Mouse (Mus musculus) hindbrain, postnatal 0 days (tissue): ENCODE data around the gene Mbtps1. TPM values are rescaled to one million over a fixed set of nuclear protein-coding genes. Genes with fewer than 3 reads are reported as not detected.

ENCODE experiments used
- ATAC-seq: fragments of 200-750 bp; cut with Nextera tagmentation; 2 replicates; pipeline ENCODE4 v1.8.0; 2017; ENCODE audit warnings: mild to moderate bottlenecking, moderate TSS enrichment, moderate library complexity
- DNase-seq: peaks from one replicate; pipeline ENCODE4 v3.0.0-alpha.2; 2015; ENCODE audit warnings: low spot score
- H3K27ac ChIP-seq: fragments of 300-500 bp; sonication (generic); 2 replicates; pipeline ENCODE4 v1.5.1; 2014; ENCODE audit warnings: mild to moderate bottlenecking
- H3K27me3 ChIP-seq: fragments of 300-500 bp; sonication (generic); 2 replicates; pipeline ENCODE4 v1.6.1; 2014; ENCODE audit warnings: low read length, mixed read lengths; ENCODE audit not compliant: insufficient read depth
- H3K36me3 ChIP-seq: fragments of 300-500 bp; sonication (generic); 2 replicates; pipeline ENCODE4 v1.6.1; 2014; ENCODE audit warnings: low read length, mixed read lengths; ENCODE audit not compliant: insufficient read depth
- H3K4me1 ChIP-seq: fragments of 300-500 bp; sonication (generic); 2 replicates; pipeline ENCODE4 v1.6.1; 2014; ENCODE audit warnings: antibody characterized with exemption, low read length, mixed read lengths; ENCODE audit not compliant: insufficient read depth
- H3K4me2 ChIP-seq: fragments of 300-500 bp; sonication (generic); 2 replicates; pipeline ENCODE4 v1.6.1; 2014; ENCODE audit warnings: low read depth, mild to moderate bottlenecking, low read length, moderate library complexity, mixed read lengths
- H3K4me3 ChIP-seq: fragments of 300-500 bp; sonication (generic); 2 replicates; pipeline ENCODE4 v1.5.1; 2014; ENCODE audit warnings: low read length
- H3K9ac ChIP-seq: fragments of 300-500 bp; sonication (generic); replicated peaks from 2 replicates; pipeline ENCODE4 v1.6.1; 2014; ENCODE audit warnings: mild to moderate bottlenecking, low read length, moderate library complexity, mixed read lengths
- H3K9me3 ChIP-seq: fragments of 300-500 bp; sonication (generic); 2 replicates; pipeline ENCODE4 v1.6.1; 2016; ENCODE audit warnings: low read length, mixed read lengths
- CTCF ChIP-seq: IDR thresholded peaks from 2 replicates; pipeline ENCODE4 v1.5.1; 2016; ENCODE audit warnings: antibody characterized with exemption, control low read depth, low read depth
- WGBS: fragments of 180-500 bp; shearing (Covaris S2); extraction: QIAGEN DNeasy Blood & Tissue Kit; methylation state at CpG from one replicate; pipeline ENCODE4 v1.1.7; 2014; 5-methylcytosine and 5-hydroxymethylcytosine counted together
- polyA plus RNA-seq: library from polyadenylated mRNA; unstranded; fragments of >200 nt; fragmentation: Nextera tagmentation; extraction: Ambion mirVana; gene quantifications from 2 replicates; pipeline ENCODE4 v1.2.1, GENCODE M21; 2015
- total RNA-seq: library from RNA; depleted of rRNA; stranded (reverse); fragments of >200 nt; gene quantifications from 2 replicates; pipeline ENCODE4 v1.2.3, GENCODE M21; 2014

Mbtps1 gene
- total and polyA plus RNA-seq, 2 experiments from 2014 or later = 44.9 to 90.6 TPM

GRCm38 (mm10) chr8:119547019-119547691, 11.4 kb downstream of the Mbtps1 start:
- H3K9ac ChIP-seq = no peak overlapping the region
- no peaks in the 10 kb centered on the region for H3K27me3 ChIP-seq
- no peak for TF ChIP-seq CTCF
- DNase-seq = no peak
- no peaks in the 10 kb centered on the region for H3K9me3 ChIP-seq
- H3K4me2 ChIP-seq = no peak overlapping the region
- H3K4me1 ChIP-seq = no peaks in the 10 kb centered on the region
- no peak overlapping the region for H3K27ac ChIP-seq
- 90% methylated on average over 18 of the region's 18 CpGs for WGBS
- H3K4me3 ChIP-seq = no peak overlapping the region
- peaks cover 31% of the 10 kb centered on the region for H3K36me3 ChIP-seq
- ATAC-seq = no peak

GRCm38 (mm10) chr8:119545791-119546190, 12.7 kb downstream of the Mbtps1 start:
- WGBS = 92% methylated on average over 6 of the region's 6 CpGs
- no peak for ATAC-seq

GRCm38 (mm10) chr8:119545180-119545579, 13.4 kb downstream of the Mbtps1 start:
- DNase-seq (no peak), ATAC-seq (no peak)
- Histone ChIP-seq H3K36me3 (peaks cover 50% of the 10 kb centered on the region), H3K4me2 (no peak overlapping the region), H3K27ac (no peak overlapping the region), H3K9ac (no peak overlapping the region), H3K4me3 (no peak overlapping the region), H3K9me3 (no peaks in the 10 kb centered on the region), H3K27me3 (no peaks in the 10 kb centered on the region), H3K4me1 (no peaks in the 10 kb centered on the region)
- no peak for TF ChIP-seq CTCF
- WGBS = 82% methylated on average over 6 of the region's 6 CpGs

More at GRCm38 (mm10) chr8:119545791-119546190, 12.7 kb downstream of the Mbtps1 start:
- no peak overlapping the region for H3K9ac ChIP-seq
- H3K36me3 ChIP-seq = peaks cover 44% of the 10 kb centered on the region
- no peak overlapping the region for H3K4me3 ChIP-seq
- no peaks in the 10 kb centered on the region for H3K9me3 ChIP-seq
- H3K27me3 ChIP-seq = no peaks in the 10 kb centered on the region
- H3K4me1 ChIP-seq = no peaks in the 10 kb centered on the region
- H3K27ac ChIP-seq = no peak overlapping the region
- H3K4me2 ChIP-seq = no peak overlapping the region
- no peak for DNase-seq
- no peak for TF ChIP-seq CTCF

GRCm38 (mm10) chr8:119544606-119545005, 13.9 kb downstream of the Mbtps1 start:
- H3K4me2 ChIP-seq = no peak overlapping the region
- no peaks in the 10 kb centered on the region for H3K9me3 ChIP-seq
- no peaks in the 10 kb centered on the region for H3K27me3 ChIP-seq
- no peak overlapping the region for H3K4me3 ChIP-seq
- H3K4me1 ChIP-seq = no peaks in the 10 kb centered on the region
- H3K27ac ChIP-seq = no peak overlapping the region
- no peak for TF ChIP-seq CTCF
- H3K9ac ChIP-seq = no peak overlapping the region
- 83% methylated on average over 3 of the region's 3 CpGs for WGBS
- ATAC-seq = no peak
- no peak for DNase-seq
- H3K36me3 ChIP-seq = peaks cover 56% of the 10 kb centered on the region

GRCm38 (mm10) chr8:119531973-119532372, 26.6 kb downstream of the Mbtps1 start:
- H3K9ac ChIP-seq = no peak overlapping the region
- TF ChIP-seq CTCF = no peak
- no peak overlapping the region for H3K4me2 ChIP-seq
- WGBS = 88% methylated on average over 9 of the region's 9 CpGs
- H3K9me3 ChIP-seq = no peaks in the 10 kb centered on the region
- no peaks in the 10 kb centered on the region for H3K27me3 ChIP-seq
- no peak overlapping the region for H3K4me3 ChIP-seq
- DNase-seq = no peak
- no peaks in the 10 kb centered on the region for H3K4me1 ChIP-seq
- no peak overlapping the region for H3K27ac ChIP-seq
- no peak for ATAC-seq
- H3K36me3 ChIP-seq = peaks cover 84% of the 10 kb centered on the region

GRCm38 (mm10) chr8:119531397-119531796, 27.1 kb downstream of the Mbtps1 start:
- WGBS = 95% methylated on average over 3 of the region's 3 CpGs
- no peak overlapping the region for H3K4me3 ChIP-seq
- no peaks in the 10 kb centered on the region for H3K4me1 ChIP-seq
- no peaks in the 10 kb centered on the region for H3K9me3 ChIP-seq
- no peak overlapping the region for H3K4me2 ChIP-seq
- H3K9ac ChIP-seq = no peak overlapping the region
- ATAC-seq = no peak
- H3K27me3 ChIP-seq = no peaks in the 10 kb centered on the region
- DNase-seq = no peak
- no peak for TF ChIP-seq CTCF
- H3K36me3 ChIP-seq = peaks cover 79% of the 10 kb centered on the region
- no peak overlapping the region for H3K27ac ChIP-seq

GRCm38 (mm10) chr8:119530937-119531336, 27.6 kb downstream of the Mbtps1 start:
- H3K36me3 ChIP-seq = peaks cover 74% of the 10 kb centered on the region
- no peak for TF ChIP-seq CTCF
- H3K27me3 ChIP-seq = no peaks in the 10 kb centered on the region
- no peak overlapping the region for H3K4me2 ChIP-seq
- ATAC-seq = no peak
- 89% methylated on average over 6 of the region's 6 CpGs for WGBS
- H3K9ac ChIP-seq = no peak overlapping the region
- H3K9me3 ChIP-seq = no peaks in the 10 kb centered on the region
- no peaks in the 10 kb centered on the region for H3K4me1 ChIP-seq
- H3K4me3 ChIP-seq = no peak overlapping the region
- DNase-seq = no peak
- H3K27ac ChIP-seq = no peak overlapping the region
